Mouse (Mus musculus) heart, embryonic 16.5 days (tissue): ENCODE measurements at regions not wholly inside any gene's neighbourhood (a gene's known extent, or its start where the extent isn't known, plus 50 kb on each side); places are given as distances from the start of the nearest gene placed in this dataset.

ENCODE experiments used
- ATAC-seq: fragments of 200-750 bp; cut with Nextera tagmentation; replicated peaks from 2 replicates; pipeline ENCODE4 v1.8.0; 2017; ENCODE audit warnings: moderate number of reproducible peaks; ENCODE audit not compliant: insufficient read depth, low FRiP score; ENCODE audit errors: extremely low read depth
- H3K27ac ChIP-seq: fragments of 300-500 bp; sonication (generic); 2 replicates; pipeline ENCODE4 v1.5.1; 2014; ENCODE audit warnings: mild to moderate bottlenecking, low read length, control low read depth, moderate library complexity
- H3K27me3 ChIP-seq: fragments of 300-500 bp; sonication (generic); 2 replicates; pipeline ENCODE4 v1.6.1; 2014; ENCODE audit warnings: low read length, mixed read lengths; ENCODE audit not compliant: control insufficient read depth, insufficient read depth
- H3K36me3 ChIP-seq: fragments of 300-500 bp; sonication (generic); 2 replicates; pipeline ENCODE4 v1.6.1; 2014; ENCODE audit not compliant: control insufficient read depth, insufficient read depth
- H3K4me1 ChIP-seq: fragments of 300-500 bp; sonication (generic); 2 replicates; pipeline ENCODE4 v1.6.1; 2014; ENCODE audit warnings: low read length, mixed read lengths; ENCODE audit not compliant: control insufficient read depth, insufficient read depth
- H3K4me2 ChIP-seq: fragments of 300-500 bp; sonication (generic); 2 replicates; pipeline ENCODE4 v1.6.1; 2014; ENCODE audit warnings: low read depth, mild to moderate bottlenecking, control low read depth, low read length
- H3K4me3 ChIP-seq: fragments of 300-500 bp; sonication (generic); 2 replicates; pipeline ENCODE4 v1.5.1; 2014; ENCODE audit warnings: mild to moderate bottlenecking, control low read depth, low read length
- H3K9ac ChIP-seq: fragments of 300-500 bp; sonication (generic); 2 replicates; pipeline ENCODE4 v1.6.1; 2014; ENCODE audit warnings: low read length, control low read depth
- H3K9me3 ChIP-seq: fragments of 300-500 bp; sonication (generic); replicated peaks from 2 replicates; pipeline ENCODE4 v1.6.1; 2016; ENCODE audit warnings: low read length; ENCODE audit not compliant: control insufficient read depth
- WGBS: fragments of 180-500 bp; shearing (Covaris S2); extraction: QIAGEN DNeasy Blood & Tissue Kit; methylation state at CpG from one replicate; pipeline ENCODE4 v1.1.7; 2014; 5-methylcytosine and 5-hydroxymethylcytosine counted together

DNA sequence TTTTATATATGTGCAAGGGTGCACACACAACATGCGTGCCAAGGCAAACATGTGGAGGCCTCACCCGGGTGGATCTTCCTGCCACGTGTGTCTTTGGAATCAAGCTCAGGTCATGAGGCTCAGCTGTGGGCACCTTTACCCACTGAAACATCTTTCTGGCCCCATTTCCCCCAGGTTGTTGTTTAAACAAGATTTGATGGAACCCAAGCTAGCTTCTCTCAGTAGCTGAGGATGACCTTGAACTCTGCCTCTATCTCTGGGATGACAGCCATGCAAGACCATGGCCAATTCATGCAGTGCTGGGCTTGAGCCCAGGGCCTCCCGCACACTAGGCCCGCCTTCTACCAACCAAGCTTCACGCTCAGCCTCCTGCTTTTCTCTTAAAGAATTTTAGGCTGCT lies 480.9 kb downstream of the Ajap1 start:
- no peak for ATAC-seq
- 85% methylated on average over 6 of the region's 6 CpGs for WGBS

DNA sequence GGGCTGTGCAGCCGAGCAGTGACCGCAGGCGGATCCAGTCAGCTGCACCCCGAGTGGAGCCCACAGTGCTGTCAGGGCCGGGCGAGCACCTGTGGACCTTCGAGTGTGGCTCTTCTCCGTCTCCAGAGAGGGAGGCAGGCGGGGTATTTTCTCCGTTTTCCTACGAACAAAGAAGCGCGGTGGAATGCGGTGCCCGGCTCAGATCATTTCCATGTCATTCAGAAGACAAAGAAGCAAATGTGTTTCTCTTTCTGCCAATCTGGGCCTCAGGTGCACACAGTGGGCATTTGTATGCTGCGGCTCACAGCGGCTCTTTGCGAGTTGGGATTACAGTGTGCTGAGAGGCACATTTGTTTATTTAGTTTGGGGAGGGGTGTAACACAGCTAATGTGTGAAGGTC lies 483.1 kb downstream of the Ajap1 start:
- Histone ChIP-seq H3K4me2 (no peak overlapping the region), H3K27ac (no peak overlapping the region), H3K36me3 (no peaks in the 10 kb centered on the region), H3K27me3 (no peaks in the 10 kb centered on the region), H3K4me3 (no peak overlapping the region), H3K4me1 (no peaks in the 10 kb centered on the region), H3K9me3 (no peaks in the 10 kb centered on the region), H3K9ac (no peak overlapping the region)
- no peak for ATAC-seq
- WGBS, result 61% methylated on average over 18 of the region's 18 CpGs

More for the DNA sequence above, 480.9 kb downstream of the Ajap1 start:
- H3K36me3 ChIP-seq, result no peaks in the 10 kb centered on the region
- H3K27ac ChIP-seq, result no peak overlapping the region
- peaks cover 3% of the 10 kb centered on the region for H3K9me3 ChIP-seq
- H3K27me3 ChIP-seq, result no peaks in the 10 kb centered on the region
- H3K4me3 ChIP-seq, result no peak overlapping the region
- H3K9ac ChIP-seq, result no peak overlapping the region
- H3K4me2 ChIP-seq, result no peak overlapping the region
- no peaks in the 10 kb centered on the region for H3K4me1 ChIP-seq

DNA sequence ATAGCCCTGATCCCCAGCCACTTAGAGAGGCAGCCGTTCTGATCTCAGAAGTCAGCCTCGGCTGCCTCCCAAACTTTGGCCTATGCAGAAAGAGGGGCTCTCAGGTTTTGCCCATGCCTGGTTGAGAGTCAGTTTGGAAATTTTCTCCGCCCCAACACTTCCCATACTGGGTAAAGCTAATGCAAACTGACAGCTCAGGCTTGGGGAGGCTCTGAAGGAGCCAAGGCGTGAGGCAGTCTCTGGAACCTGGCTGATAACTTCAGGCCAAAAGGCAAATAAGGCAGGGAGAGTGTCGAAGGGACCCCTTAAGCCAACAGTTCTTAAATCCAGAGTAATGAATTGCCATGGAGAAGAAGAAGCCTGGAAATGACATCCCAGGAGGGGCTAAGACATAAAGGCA lies 485.4 kb downstream of the Ajap1 start:
- Histone ChIP-seq H3K36me3 (no peaks in the 10 kb centered on the region), H3K27ac (no peak overlapping the region), H3K4me1 (no peaks in the 10 kb centered on the region), H3K27me3 (no peaks in the 10 kb centered on the region), H3K9ac (no peak overlapping the region), H3K4me2 (no peak overlapping the region), H3K4me3 (no peak overlapping the region), H3K9me3 (no peaks in the 10 kb centered on the region)
- ATAC-seq, result no peak
- 60% methylated on average over 5 of the region's 5 CpGs for WGBS

DNA sequence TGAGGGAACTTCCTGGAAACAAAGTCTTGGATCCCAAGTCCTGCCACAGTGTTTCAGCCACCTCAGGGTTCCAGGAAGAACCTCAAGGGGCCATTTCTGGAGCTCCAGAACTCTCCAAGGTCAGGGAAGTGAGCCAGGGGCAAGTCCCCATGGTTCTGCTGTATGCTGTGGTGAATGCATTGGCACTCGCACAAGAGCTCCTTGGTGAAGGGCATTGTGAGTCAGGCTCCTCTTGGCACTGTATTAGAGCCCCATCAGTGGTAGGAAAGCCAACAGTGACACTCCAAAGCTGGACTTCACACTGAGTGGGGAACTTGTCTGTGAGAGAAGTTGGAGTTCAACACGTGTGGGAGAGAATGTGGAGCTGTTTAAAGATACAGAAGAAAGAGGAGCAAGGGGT lies 486.0 kb downstream of the Ajap1 start:
- ATAC-seq, result no peak
- no peak overlapping the region for H3K4me2 ChIP-seq
- H3K27ac ChIP-seq, result no peak overlapping the region
- H3K4me1 ChIP-seq, result no peaks in the 10 kb centered on the region
- no peak overlapping the region for H3K9ac ChIP-seq
- no peaks in the 10 kb centered on the region for H3K27me3 ChIP-seq
- WGBS, result 69% methylated on average over 2 of the region's 2 CpGs
- no peaks in the 10 kb centered on the region for H3K9me3 ChIP-seq
- H3K36me3 ChIP-seq, result no peaks in the 10 kb centered on the region
- no peak overlapping the region for H3K4me3 ChIP-seq

DNA sequence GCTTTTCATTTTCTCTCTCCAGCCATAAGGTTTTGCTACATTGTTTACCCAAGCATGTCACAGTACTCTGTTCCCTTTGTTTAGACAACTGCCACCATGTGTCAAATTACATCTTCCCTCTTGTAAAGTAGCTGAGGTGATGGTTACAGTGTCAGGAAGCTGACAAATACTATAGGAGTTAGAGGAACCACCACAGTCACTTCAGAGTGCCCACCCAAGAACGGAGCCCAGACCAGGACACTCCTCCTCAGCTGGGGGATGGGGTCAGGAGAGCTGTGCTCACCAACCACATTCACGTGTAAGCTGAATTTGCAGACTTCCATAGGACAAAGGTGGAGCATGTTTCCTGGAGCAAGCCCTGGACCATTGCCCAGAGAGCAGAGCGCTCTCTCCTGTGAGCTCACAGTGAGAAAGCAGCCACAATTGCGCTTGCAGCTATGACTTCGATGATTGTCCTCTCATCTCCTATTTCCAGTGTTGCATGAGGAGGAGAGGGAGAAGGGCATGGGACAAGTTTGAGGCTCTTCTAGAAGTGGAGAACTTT lies 487.5 kb downstream of the Ajap1 start:
- Histone ChIP-seq H3K27me3 (peaks cover 2% of the 10 kb centered on the region; the same call in 1 of the 2 replicates), H3K4me3 (no peak overlapping the region), H3K9me3 (no peaks in the 10 kb centered on the region), H3K4me2 (no peak overlapping the region), H3K4me1 (no peaks in the 10 kb centered on the region), H3K36me3 (no peaks in the 10 kb centered on the region), H3K27ac (no peak overlapping the region), H3K9ac (no peak overlapping the region)
- no peak for ATAC-seq
- 58% methylated on average over 5 of the region's 5 CpGs for WGBS

DNA sequence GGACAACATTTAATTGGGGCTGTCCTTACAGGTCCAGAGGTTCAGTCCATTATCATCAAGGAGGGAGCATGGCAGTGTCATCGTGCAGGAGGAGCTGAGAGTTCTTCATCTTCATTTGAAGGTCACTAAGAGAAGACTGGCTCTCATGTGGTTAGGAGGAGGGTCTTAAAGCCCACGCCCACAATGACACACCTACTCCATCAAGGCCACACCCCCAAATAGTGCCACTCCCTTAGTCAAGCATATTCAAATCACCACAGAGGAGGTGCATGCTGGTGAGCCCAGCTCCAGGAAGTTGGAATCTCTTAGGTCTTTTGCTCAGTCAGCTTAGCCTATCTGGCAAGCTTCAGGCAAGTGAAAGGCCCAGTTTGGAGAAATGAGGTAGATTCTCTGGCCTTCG lies 488.4 kb downstream of the Ajap1 start:
- 71% methylated on average over 3 of the region's 3 CpGs for WGBS
- no peaks in the 10 kb centered on the region for H3K4me1 ChIP-seq
- H3K9ac ChIP-seq, result no peak overlapping the region
- peaks cover 2% of the 10 kb centered on the region; the same call in 1 of the 2 replicates for H3K27me3 ChIP-seq
- no peaks in the 10 kb centered on the region for H3K9me3 ChIP-seq
- H3K4me2 ChIP-seq, result no peak overlapping the region
- no peak overlapping the region for H3K4me3 ChIP-seq
- ATAC-seq, result no peak
- H3K36me3 ChIP-seq, result no peaks in the 10 kb centered on the region
- H3K27ac ChIP-seq, result no peak overlapping the region

DNA sequence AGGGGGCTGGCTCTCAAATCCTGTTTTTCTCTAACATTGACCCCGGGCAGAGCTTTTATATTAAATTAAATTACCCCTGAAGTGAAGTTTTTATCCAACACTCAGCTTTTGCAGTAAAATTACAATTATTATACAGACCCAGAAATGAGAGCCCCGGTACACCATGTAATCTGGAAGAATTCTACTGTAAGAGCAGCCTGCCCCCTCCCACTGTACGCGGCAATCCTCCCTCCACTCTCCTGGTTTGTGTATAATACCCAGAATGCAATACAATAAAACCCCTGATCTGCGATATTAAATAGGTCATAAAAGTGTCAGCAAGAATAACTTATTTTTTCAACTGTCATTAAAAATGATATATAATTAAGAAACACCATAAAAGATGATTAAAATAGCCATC lies 492.3 kb downstream of the Ajap1 start:
- Histone ChIP-seq H3K36me3 (no peaks in the 10 kb centered on the region), H3K27ac (no peak overlapping the region), H3K4me3 (no peak overlapping the region), H3K4me1 (no peaks in the 10 kb centered on the region), H3K4me2 (no peak overlapping the region), H3K9ac (no peak overlapping the region), H3K9me3 (no peaks in the 10 kb centered on the region), H3K27me3 (peaks cover 2% of the 10 kb centered on the region; the same call in 1 of the 2 replicates)
- WGBS, result 82% methylated on average over 5 of the region's 5 CpGs
- ATAC-seq, result no peak

DNA sequence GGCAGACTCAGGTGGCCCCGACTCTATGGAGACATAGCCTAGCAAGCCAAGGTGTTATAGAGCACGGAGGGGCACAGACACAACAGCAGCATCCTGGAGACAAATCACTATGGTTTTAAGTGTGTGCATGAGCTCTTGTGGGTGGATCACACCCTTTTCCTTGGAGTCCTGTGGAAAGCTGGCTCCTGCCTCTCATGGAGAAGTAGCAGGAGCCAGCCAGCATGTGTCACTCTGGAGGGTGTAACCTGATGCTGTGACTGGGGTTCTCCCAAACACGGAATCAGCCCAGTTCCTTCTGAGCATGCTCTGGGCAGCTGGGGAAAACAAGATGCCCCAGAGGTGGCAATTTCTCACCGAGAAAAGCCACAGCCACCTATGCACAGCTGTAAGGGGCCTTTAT lies 494.9 kb downstream of the Ajap1 start:
- no peak overlapping the region for H3K4me2 ChIP-seq
- H3K36me3 ChIP-seq, result no peaks in the 10 kb centered on the region
- no peak overlapping the region for H3K4me3 ChIP-seq
- no peak overlapping the region for H3K9ac ChIP-seq
- no peak overlapping the region for H3K27ac ChIP-seq
- WGBS, result 65% methylated on average over 4 of the region's 4 CpGs
- no peak for ATAC-seq
- H3K4me1 ChIP-seq, result no peaks in the 10 kb centered on the region
- peaks cover 2% of the 10 kb centered on the region; the same call in 1 of the 2 replicates for H3K27me3 ChIP-seq
- no peaks in the 10 kb centered on the region; the same call in 1 of the 2 replicates for H3K9me3 ChIP-seq

DNA sequence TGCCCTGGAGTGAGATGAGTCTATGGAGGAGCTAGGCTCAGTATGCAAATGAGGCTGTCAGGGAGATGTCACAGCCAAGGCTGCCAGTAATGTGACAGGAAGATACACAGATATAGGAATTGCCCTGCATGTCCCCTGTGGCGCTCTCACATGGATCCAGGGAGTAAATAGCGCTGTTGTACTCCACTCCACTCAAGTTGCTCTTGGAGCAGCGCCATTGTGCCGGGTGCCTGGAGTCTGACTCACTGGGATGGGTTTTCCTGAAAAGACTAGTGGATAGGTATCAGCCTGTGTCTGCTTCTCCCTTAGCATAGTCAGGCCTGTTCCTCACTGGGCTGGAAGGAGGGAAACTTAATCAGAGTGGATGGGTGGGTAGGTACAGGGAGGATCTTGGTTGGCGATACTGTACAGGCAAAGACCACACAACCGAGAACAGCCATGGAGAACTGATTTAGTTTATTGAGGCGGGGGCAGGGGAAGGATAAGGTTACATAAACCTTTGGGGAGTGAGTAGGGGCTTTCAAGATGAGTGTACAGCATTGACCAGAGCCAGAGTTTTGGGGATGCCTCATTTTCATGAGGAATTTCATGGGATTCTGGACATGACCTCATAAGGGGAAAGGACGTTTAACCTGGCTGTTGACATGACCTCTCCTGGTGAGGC lies 497.5 kb upstream of the Kcnab2 start:
- no peak for ATAC-seq
- H3K9me3 ChIP-seq, result no peaks in the 10 kb centered on the region
- H3K4me1 ChIP-seq, result no peaks in the 10 kb centered on the region
- H3K27ac ChIP-seq, result no peak overlapping the region
- no peaks in the 10 kb centered on the region for H3K27me3 ChIP-seq
- no peak overlapping the region for H3K4me3 ChIP-seq
- WGBS, result 72% methylated on average over 8 of the region's 8 CpGs
- H3K4me2 ChIP-seq, result no peak overlapping the region
- no peaks in the 10 kb centered on the region for H3K36me3 ChIP-seq
- no peak overlapping the region for H3K9ac ChIP-seq
